Mouse (Mus musculus): ENCODE data around the gene Cdc42ep2. TPM values are rescaled to one million over a fixed set of nuclear protein-coding genes. Genes with fewer than 3 reads are reported as not detected.

Cdc42ep2 gene
- 10 to 100 TPM; 14.2 to 14.7 TPM for total RNA-seq (2021)

DNA sequence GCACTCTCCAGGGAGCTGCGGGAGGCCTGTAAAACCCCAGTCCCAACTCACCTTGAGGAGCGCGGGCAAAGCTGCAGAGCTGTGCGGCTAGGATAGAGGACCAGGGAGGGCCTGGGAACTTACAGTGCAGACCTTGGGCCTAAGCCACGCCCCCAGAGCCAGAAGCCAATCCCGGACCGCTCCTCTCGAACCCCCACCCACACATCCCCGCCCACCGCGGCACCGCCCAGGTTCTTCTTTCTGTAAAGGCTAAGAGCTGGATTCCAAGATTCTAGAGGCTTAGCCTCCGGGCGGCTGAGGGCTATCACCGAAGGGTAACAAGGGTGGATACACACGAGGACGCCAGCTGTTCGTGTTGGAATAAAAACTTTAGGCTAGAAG, at the start of gene Cdc42ep2:
Gene Cdc42ep2 (minus strand): TSS at position 104 of the 381 bp plus-strand sequence.
- peak; percentile 97 for DNase-seq

DNA sequence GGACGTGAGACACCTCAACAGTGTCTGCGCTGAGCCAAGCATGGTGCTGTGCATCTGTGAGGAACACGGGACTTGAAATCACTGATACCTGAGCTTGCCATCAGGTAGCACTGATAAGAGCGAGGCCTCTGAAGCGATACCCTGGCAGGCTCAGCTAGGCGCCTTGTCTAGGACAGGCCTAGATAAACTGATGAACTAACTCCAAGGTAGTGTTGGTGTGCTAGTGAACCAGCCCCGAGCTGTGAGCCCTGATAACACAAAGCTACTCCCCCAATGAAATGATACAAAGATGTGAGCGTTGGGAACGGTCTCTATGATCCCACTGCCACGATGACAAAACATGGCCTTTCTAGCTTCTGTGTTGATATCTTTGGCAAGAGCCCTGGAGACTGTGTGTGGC, 43.0 kb upstream of the Cdc42ep2 start:
- no peak for DNase-seq

DNA sequence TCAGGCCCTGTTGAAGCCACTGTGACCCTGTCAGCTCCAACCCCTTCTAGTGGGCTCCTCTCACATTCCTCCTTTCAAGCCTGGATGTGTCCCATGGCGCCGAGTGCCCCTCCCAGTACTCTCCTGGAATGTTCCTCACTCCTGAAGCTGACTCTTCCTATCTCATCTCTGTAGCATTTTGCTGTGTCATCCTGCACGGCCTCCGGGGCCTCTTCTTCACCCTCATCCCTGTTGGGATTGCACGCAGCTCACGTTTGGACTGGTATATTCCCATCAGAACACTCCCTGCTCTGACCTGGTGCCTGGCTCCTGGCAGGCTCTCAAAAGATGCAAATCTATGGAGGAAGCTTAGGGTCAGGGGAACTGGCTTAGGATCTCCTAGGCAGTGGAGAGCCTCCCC, 42.2 kb upstream of the Cdc42ep2 start:
- DNase-seq: no peak

DNA sequence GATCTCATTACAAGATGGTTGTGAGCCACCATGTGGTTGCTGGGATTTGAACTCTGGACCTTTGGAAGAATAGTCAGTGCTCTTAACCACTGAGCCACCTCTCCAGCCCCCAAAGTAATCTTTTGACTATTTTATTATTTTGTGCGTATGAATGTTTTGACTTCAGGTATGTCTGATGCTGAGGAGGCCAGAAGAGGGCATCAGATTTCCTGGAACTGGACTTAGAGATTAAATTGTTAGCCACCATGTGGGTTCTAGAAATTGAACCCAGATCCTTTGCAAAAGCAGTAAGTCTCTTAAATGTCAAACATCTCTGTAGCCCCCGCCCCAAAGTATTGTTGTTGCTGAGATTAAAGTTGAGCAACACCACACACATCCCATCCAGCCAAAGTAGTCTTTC, 41.3 kb upstream of the Cdc42ep2 start:
- no peak for DNase-seq

DNA sequence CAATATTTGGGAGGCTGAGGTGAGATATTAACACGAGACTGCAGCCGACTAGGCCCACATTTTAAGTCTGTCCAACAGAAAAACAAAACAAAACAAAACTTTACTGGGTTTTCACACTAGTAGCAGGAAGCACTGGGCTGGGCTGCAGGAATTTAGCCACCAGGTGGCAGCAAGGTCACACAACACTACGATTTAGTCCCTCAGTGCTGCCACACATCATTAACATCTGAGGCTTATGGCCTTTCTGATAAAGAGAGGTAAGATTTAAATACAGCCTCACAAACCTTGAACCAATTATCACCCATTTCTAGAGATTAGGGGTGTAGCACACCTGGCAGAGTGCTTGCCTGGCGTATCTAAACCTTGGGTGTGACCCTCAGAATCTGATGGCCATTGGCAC, 40.7 kb upstream of the Cdc42ep2 start:
- peak; percentile 84 for DNase-seq

DNA sequence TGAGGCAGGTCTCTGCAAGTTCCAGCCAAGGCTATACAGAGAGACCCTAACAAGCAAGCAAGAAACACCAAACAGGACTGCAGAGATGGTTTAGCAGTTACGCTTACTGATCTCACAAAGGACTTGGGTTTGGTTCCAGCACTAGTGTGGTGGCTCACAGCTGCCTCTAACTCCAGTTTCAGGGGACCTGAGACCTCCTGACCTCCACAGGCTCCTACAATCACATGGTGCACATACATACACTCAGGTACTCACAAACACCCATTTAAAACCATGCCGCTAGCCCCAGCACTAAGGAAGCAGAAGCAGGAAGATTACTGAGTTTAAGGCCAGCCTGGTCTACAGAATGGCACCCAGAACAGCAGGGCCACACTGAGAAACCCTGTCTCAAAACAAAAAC, 40.2 kb upstream of the Cdc42ep2 start:
- DNase-seq: no peak

DNA sequence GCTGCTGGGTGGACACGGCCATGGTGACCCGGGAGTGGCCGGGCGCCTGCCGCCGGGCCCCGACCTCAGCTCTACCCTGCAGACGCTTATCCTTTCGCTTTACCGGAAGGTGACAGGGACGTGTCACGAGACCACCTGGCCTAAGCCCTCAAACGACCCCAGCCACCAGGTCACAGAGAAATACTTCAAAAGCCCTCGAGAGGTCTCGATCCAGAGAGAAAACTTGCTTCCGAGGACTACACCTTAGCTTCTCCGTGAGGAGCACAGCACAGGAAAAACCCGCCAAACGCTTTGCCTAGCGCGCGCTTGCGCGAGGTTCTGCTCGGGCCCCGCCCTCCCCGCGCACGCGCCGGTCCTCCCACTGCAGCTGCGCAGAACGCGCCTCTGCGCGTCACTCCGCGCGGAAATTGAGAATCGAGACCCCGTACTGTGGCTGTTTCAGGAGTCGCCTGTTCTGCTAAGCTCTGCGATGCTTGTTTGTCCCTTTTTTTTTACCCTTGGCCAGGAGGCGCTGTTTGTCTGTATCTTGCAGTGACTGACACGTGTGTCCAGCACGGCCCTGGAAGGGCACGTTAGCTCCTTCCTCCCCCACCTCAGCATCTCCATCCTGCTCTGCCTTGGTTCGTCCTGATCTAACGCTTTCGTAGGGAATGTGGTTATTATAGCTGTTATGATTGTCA, 39.4 kb upstream of the Cdc42ep2 start, which contains the start of gene Pola2:
Gene Pola2 (minus strand): TSS at position 320 of the 680 bp plus-strand sequence.
- DNase-seq: peak; percentile 92

DNA sequence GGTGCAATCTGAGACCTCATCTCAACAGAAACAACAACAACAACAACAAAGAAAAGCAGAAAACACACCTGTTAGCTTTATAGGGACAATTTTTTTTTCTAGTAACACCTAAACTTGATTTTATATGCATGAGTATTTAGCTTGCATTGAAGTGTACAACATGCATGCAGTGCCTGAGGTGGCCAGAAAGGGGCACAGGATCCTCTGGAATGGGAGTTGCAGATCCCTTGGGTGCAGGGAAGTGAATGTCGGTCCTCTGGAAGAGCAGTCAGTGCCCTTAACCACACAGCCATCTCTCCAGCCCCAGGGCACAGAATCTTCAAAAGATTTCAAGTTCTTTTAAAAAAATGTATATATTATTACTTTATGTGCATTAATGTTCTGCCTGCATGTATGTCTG, 38.0 kb upstream of the Cdc42ep2 start:
- no peak for DNase-seq

DNA sequence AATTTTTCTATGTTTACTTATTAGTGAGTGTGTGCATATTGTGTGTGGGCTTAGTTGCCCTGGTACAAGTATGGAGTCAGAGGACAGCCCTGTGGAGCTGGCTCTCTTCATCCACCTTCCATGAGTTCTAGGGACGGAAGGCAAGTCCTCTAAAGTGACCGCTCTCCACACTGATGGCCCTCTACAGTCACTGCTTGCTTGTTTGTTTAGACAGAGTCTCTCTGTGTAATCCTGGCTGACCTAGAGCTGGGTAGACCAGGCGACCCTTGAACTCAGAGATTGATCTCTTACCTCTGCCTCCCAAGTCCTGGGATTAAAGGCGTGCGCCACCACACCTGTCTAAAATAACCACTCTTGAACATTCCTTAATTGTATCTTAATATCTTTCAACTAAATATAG, 32.8 kb upstream of the Cdc42ep2 start:
- no peak for DNase-seq

DNA sequence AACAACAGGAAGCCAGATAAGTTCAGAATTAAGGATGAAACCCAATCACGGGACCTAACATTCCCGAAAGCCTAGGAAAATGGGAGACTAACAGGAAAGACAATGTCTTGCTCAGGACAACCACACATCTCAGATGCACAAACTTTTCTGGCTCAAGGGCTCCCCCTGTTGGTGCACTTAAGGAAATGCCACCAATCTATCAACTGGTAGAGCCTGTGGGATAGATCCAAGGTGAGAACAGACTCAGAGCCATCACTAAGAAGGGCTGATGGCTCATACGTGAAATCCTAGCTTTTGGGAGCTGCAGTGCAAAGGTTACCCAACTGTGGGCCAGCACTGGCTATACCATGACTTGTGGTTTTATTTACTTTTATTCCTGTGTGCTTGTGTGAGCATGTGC, 32.1 kb upstream of the Cdc42ep2 start:
- peak; percentile 92 for DNase-seq

DNA sequence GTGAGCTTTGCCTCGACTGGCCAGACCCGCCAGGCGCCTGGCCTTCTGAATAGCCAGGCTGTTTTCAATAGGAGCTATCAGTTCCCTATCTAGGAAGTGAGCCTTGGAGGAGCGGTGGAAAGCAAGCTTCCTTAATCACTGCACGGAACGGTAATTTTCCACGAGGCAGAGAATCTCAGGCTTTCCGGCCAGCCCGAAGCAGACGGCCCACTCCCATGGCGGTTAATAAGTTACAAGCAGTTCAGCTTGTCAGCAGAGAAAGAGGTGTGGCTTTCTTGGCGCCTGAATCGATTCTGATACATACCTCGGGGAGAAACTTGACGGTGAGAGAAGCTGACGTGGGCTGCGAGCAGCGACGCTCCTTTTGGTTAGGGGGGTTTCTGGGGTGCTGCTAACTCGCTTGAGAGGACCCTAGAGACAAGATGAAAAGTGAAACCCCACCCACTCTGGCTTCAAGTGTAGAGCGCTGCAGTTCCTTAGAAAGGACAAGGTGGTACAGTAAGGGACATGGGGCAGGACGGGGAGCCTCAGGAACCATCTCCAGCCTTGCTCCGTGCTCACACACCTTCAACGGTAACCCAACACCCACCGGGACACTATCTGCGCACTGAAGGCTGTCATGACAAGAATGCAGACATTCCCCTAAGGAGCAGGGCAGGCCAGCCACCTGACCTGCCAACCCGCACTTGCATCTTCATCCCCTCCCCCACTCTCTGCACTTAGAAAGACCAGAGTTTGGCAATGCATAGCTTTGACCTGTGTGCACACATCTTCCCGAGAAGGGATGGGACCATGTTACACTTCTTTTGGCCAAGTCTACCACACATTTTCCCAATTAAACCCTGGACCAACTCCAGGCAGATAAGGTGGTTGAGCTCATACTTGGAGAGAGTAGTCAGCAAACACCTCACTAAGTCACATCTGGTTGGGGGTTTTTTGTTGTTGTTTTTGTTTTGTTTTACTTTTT, 31.4 kb upstream of the Cdc42ep2 start:
- DNase-seq: peak; percentile 57

DNA sequence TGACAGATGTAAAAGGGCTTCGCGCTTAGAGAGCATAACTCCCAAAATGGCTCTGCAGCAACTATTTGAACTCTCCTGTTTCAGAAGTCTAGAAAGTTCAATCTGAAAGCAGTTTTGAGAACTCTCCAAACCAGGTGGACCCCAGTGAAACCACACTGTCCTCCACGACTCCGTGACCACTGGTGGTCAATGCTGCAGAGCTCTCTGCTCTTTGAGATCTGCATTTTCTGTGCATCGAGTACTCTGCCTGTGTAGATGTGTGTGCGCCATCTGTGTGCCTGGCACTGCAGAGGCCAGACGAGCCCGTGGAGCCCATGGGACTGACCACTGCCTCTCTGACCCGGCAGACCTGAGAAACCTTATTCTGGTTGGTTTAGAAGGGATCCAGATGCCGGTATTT, 30.3 kb upstream of the Cdc42ep2 start:
- no peak for DNase-seq

DNA sequence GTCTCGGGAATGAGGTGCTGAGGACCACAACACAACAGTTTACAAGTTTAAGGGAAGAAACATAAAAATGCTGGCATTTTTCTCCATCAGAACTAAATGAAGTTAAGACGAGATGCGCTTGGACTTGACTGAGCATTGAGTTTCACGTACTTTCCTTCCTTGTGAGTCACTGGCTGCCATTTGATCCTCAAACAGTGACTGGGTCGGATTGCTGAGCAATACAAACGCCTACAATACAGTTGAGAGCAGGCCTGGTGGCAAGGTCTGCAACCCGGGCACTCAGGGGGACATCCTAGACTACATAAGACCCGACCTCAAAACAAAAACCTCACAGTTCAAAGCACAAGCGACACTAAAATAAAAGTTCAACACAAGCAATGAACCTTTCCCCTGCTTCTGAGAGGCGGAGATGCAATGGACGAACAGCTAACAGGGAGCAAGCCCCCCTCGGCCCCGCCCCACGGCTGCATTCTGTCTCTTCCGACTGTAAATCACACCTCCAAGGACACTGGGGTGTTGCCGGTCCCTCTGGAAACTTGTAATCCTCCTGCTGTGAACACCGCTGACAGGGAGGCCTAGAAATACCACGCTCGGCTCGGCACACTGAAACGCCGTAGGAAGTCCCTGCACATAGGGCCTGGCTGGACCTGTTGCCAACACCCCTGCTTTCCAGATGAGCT, 29.6 kb upstream of the Cdc42ep2 start:
- DNase-seq: no peak

DNA sequence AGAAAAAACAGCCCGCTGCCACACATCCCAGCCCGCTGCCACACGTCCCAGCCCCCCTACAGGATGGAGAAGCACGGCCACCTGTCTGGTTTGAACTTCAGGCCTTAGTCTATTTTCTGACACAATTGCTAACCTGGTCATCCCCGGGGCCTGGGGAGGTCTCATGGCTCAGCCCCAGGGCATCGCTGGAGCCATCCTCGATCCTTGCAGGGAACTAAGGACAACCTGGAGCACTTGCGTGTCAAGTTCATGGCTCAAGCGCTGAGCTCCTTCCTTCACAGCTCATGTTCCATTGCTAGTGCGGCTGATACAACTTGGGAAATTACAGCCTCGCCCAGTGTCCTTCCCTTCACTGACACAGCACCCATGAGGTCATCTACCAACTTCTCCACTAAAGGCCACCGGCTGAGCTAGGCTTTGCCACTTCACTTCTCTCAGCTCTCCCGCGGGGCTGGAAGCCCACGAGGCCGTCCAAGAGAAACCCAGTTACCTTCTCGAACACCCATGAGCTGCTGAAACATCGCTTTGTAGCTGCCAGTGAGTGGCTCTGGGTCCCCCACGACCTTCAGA, 28.7 kb upstream of the Cdc42ep2 start:
- DNase-seq: no peak

DNA sequence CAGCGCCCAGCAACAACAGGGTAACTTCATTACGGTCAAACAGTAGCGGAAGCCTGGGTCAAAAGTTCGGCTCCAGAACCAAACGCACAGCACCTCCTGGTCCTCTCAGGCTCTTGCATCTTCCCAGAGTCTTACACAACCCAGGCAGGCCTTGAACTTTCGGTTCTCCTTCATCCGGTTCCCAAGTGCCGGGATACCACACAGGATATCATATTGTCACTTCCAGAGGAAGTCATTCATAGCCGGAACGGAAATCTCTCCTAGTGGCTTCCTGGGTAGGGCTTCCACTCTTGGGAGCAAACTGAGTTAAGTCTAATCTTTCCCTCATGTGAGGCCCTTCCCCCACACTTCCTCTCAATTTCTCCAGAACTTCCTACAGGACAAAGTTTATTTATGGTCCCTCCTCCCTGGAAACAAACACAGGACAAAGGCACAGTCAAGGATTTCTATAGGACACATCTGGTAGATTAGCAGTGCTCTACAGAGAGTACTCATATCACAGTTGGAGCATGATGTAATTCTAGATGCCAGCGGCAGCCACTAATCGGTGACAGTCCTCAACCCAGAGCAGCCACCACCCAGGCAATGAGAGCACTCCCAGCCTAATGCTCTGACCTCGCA, 27.6 kb upstream of the Cdc42ep2 start:
- DNase-seq: peak; percentile 70

DNA sequence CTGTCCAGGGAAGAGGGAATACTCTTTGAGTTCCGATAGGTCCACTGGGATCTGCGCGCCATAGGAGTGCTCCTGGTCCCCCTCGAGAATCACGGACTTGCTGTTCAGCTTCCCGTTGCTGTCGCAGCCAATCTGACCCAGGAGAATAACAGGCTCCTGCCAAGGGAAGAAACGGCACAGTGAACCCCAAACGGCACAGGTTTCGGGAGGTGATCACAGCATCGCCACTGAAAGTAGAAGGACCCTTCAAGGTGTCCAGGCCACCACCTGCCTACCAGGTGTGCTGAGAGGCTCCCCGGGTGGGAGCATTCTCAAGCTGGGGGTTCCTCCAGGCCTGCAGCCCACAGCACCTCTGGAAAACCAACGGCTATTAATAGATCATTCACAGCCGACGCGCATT, 27.0 kb upstream of the Cdc42ep2 start:
- no peak for DNase-seq

DNA sequence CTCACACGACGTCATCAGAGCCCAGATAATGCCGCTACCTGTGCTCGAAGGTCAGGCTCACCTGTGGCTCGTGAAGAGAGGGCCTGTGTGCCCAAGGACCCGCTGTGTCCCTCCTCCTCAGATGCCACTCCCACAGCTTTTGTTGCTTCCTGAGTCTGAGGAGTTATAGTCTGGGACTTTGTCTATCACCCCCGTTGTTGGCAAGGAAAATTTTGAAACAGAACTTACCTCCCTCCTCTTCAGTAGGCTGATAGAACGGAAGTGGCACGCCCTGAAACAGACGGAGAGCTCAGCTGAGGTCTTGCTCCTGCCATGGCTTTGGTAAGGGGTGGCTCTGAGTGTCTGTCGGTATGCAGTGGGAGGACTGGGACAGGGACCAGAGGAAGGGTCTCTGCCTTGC, 25.6 kb upstream of the Cdc42ep2 start:
- no peak for DNase-seq

DNA sequence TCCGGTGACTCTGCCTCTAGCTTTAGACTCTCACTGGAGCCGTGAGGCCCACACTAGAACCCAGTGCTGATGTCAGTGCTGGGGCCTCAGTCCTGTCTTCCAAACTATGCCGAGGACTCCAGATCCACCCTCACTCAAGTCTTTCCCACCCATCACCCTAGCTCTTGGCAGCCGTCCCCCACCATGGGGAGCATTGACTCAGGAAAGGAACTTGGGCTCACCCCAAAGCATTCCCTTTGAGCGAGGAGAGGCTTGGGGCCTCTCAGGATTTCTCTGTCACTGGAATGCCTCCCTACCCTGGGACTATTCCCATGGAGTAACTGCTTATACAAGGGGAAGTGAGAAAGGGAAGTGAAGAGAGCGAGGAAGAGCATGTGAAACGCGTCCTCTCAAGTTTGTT, 21.3 kb upstream of the Cdc42ep2 start:
- DNase-seq: peak; percentile 61

DNA sequence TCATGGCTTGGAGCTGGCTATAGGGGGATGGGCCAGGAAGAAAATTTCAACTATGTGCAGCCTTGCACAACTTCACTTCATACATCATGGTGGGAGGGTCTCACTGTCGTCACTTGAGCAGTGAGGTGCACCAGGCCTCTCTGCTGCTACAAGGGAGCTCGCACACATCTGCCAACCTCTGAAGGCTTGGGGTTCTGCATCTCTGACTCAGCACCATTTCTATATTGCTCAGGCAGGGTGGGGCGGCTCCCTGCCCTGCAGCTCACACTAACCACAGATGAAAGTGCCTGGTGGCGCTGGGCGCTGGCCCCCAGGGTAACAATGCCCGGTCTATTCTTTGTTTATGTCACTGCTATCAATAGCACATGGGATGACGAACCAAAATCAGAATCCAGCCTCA, 20.4 kb upstream of the Cdc42ep2 start:
- peak; percentile 55 for DNase-seq

DNA sequence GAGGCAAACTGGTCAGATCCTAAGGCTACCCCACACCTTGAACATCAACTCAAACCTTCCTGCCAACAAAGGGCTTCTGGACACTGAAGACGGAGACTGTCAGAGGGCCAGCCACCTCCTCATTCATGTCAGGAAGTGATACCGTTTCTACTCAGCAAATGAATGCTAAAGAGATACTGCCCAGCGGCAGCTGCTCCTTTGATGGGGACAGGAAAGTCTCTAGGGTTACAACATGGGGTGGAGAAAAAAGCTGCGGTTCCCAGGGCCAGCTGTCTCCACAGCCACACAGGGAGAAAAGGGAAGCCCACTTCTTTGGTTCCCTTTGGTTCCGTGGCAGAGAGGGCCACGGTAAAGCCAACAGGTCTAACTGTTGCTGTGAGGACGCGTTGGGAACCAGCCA, 19.5 kb upstream of the Cdc42ep2 start:
- DNase-seq: peak; percentile 37

DNA sequence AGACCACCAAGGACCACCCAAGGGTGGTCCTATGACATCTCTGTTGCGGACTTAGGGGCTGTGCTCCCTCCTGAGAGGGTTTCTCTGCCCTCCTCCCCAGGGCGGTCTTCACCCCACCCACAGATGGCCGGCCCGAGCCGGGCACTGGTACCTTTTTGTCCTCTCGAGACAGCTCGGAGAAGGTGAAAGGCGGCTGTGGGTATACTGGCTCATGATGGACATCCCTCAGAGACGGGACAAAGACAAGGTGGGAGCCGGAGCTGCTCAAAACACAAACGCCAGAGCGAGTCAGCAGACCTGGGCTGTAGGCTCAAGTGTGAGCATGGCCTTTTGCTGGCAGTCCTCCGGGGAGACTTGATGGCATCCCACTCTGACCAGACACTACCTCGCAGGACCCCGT, 18.8 kb upstream of the Cdc42ep2 start:
- DNase-seq: no peak

DNA sequence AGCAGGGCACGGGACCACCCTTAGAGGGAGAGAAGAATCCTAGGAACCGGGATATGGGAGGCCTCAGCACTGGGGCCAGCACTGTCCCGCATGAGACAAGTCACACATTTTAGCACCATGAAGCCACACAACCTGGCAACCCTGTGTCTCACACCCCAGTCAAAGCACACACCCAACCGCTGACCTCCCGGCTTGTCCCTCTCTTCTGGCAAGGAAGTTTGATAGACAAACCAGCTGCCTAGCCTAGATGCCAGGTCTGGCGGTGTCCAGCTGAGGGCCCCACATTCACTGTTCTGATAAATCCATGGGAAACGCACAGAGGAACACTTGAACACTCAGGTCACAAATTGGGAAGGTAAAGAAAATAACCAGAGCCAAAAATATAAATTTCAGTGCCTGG, 18.0 kb upstream of the Cdc42ep2 start:
- DNase-seq: no peak
